Mouse (Mus musculus): Measurements from ENCODE around the gene Hoxc11. TPM values are rescaled to one million over a fixed set of nuclear protein-coding genes. Genes with fewer than 3 reads are reported as not detected.

The Hoxc11 gene
- total and polyA plus RNA-seq, 2 experiments = not detected

DNA sequence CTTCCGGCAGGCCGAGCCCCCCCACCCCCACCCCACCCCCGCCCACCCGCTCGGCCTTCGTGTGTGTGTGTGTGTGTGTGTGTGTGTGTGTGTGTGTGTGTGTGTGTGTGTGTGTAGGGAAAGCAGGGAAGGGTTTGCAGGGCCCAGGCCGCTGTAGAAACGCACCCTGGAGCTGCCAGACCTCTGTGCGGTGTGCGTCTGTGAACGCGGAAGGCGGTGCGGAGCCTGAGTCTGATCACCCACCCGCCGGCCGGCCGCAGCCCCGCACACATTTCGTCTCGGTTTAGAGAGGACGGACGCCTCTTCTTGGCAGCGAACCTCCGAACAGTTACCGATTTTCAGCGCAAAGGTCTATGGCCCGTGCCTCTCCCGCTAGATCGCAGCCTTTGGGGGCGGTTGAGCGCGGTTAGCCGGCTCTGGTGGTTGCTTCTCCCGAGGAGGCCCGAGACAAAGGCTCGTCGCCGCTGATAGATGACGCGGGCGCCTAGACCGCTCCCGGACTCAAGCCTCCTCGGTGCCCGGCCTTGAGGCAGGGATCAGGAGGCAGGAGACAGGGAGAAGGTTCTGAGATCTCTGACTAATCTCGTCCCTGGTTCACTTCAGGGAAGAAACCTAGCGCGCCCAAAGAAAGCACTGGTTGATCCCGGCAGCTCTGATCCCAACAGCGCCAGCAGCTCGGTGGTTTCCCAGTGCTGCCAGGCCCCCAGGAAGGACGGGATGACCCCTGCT lies 11.3 kb upstream of the Hoxc11 start:
- no peak for DNase-seq (ENCODE audit: extremely low read depth, low read depth, low spot score)
- Histone ChIP-seq H3K27me3 (ENCODE audit: control insufficient read depth, insufficient read depth, low read length) (peaks cover 25% of the 10 kb centered on the region), H3K9ac (ENCODE audit: low read depth, low read length) (no peak overlapping the region), H3K36me3 (ENCODE audit: control insufficient read depth, insufficient read depth, low read length) (no peaks in the 10 kb centered on the region), H3K79me2 (ENCODE audit: control insufficient read depth, insufficient read depth, low read length) (no peaks in the 10 kb centered on the region), H3K27ac (replicated peaks; ENCODE audit: insufficient read depth, low read depth, low read length) (no peak overlapping the region), H3K4me3 (ENCODE audit: insufficient read depth, low read depth, low read length) (no peak overlapping the region), H3K4me1 (ENCODE audit: control insufficient read depth, insufficient read depth, low read length) (no peaks in the 10 kb centered on the region)
- WGBS = 2% methylated on average over 47 of the region's 53 CpGs
- TF ChIP-seq POLR2A (IDR thresholded peaks at IDR 0.05; ENCODE audit: extremely low read depth, insufficient read depth, low read length) = no peak
- no peak for TF ChIP-seq CTCF (IDR thresholded peaks at IDR 0.05; ENCODE audit: low read depth, low read length)

DNA sequence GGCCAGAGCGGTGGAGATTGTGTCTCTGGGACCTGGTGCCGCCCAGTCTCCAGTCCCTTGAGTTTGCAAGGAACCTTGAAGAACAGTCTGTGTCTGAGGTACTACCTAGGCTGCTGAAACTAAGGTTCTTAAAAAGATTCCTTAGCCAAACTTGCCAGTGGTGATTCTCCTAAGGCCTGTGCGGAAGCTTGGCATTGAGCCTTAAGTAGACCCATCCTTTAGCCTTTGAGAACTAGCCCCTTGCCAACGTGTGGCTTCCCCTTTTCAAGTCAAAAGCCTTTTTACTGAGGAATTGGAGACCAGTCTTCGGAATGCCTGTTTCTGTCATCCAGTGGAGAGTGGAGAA lies 10.8 kb upstream of the Hoxc11 start:
- no peaks in the 10 kb centered on the region for H3K79me2 ChIP-seq (ENCODE audit: control insufficient read depth, insufficient read depth, low read length)
- no peaks in the 10 kb centered on the region for H3K36me3 ChIP-seq (ENCODE audit: control insufficient read depth, insufficient read depth, low read length)
- H3K9ac ChIP-seq (ENCODE audit: low read depth, low read length) = no peak overlapping the region
- H3K27me3 ChIP-seq (ENCODE audit: control insufficient read depth, insufficient read depth, low read length) = peaks cover 24% of the 10 kb centered on the region
- H3K4me1 ChIP-seq (ENCODE audit: control insufficient read depth, insufficient read depth, low read length) = no peaks in the 10 kb centered on the region
- DNase-seq (ENCODE audit: extremely low read depth, low read depth, low spot score) = no peak
- H3K27ac ChIP-seq (replicated peaks; ENCODE audit: insufficient read depth, low read depth, low read length) = no peak overlapping the region
- H3K4me3 ChIP-seq (ENCODE audit: insufficient read depth, low read depth, low read length) = no peak overlapping the region
- TF ChIP-seq POLR2A (IDR thresholded peaks at IDR 0.05; ENCODE audit: extremely low read depth, insufficient read depth, low read length) = no peak
- no peak for TF ChIP-seq CTCF (IDR thresholded peaks at IDR 0.05; ENCODE audit: low read depth, low read length)
- 7% methylated on average over 5 of the region's 5 CpGs for WGBS

DNA sequence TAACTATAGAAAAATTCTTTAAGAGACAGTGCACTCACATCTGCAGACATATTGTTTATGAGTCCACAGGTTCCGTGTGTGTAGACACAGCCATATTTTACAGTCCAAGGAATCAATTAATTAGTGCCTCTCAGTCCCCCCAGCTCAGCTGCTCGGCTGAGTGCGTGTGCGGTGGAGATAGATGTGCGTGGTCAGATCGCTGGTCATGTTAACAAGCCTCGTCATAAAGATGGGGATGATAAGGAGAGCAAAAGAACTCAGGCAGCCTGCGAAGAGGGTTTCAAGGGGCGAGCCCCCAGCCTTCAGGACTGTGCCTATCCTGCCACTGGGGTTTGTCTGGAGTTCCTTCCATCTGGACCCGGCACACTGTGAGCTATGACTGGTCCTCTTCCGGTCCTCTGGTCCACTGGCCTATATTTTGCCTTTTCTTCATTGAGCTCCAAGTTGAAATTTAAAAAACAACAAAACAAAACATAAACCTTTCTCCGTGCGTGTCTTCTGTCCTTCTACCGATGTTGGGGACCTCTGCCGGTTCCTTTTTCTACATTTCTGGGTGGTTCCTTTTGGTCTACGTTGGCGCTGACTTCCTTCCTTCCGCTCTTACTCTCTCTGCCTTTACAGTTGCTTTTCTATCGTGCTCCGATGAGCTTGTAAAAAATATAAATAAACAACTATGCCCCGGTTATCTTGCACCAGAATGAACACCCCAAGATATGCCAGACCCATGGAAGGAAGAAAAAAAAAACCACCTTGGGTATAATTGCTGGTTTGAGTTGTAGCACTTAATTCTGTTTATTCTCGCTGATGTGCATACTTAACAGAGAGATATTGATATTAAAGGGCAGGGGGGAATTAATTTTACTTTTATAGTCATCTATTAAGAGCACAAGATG lies 8.8 kb upstream of the Hoxc11 start:
- no peaks in the 10 kb centered on the region for H3K4me1 ChIP-seq (ENCODE audit: control insufficient read depth, insufficient read depth, low read length)
- H3K4me3 ChIP-seq (ENCODE audit: insufficient read depth, low read depth, low read length) = no peak overlapping the region
- no peak for DNase-seq (ENCODE audit: extremely low read depth, low read depth, low spot score)
- TF ChIP-seq CTCF (IDR thresholded peaks at IDR 0.05; ENCODE audit: low read depth, low read length) = no peak
- no peak for TF ChIP-seq POLR2A (IDR thresholded peaks at IDR 0.05; ENCODE audit: extremely low read depth, insufficient read depth, low read length)
- 23% methylated on average over 22 of the region's 22 CpGs for WGBS
- H3K27ac ChIP-seq (replicated peaks; ENCODE audit: insufficient read depth, low read depth, low read length) = no peak overlapping the region
- H3K79me2 ChIP-seq (ENCODE audit: control insufficient read depth, insufficient read depth, low read length) = no peaks in the 10 kb centered on the region
- H3K36me3 ChIP-seq (ENCODE audit: control insufficient read depth, insufficient read depth, low read length) = no peaks in the 10 kb centered on the region
- H3K9ac ChIP-seq (ENCODE audit: low read depth, low read length) = no peak overlapping the region
- peaks cover 29% of the 10 kb centered on the region for H3K27me3 ChIP-seq (ENCODE audit: control insufficient read depth, insufficient read depth, low read length)

DNA sequence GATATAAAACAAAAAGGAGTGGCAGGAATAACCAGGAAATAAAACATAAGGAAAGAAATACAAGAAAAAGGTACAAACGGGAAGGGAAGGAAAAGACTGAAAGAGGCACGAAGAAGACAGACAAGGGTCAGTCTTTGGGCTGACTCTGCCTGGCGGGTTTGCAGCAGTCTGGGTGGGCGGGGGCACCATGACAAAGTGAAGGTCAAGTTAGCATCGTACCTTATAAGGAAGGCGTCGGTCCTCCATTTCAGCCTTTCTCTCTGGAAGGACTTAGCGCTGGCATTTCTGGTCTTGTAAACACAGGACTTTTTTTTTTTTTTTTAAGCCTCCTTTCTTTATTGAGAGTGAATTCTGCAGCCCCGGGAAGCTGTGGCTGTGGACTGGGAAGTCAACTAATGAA lies 7.0 kb upstream of the Hoxc11 start:
- no peak for DNase-seq (ENCODE audit: extremely low read depth, low read depth, low spot score)
- peaks cover 36% of the 10 kb centered on the region for H3K27me3 ChIP-seq (ENCODE audit: control insufficient read depth, insufficient read depth, low read length)
- no peaks in the 10 kb centered on the region for H3K4me1 ChIP-seq (ENCODE audit: control insufficient read depth, insufficient read depth, low read length)
- no peak for TF ChIP-seq POLR2A (IDR thresholded peaks at IDR 0.05; ENCODE audit: extremely low read depth, insufficient read depth, low read length)
- TF ChIP-seq CTCF (IDR thresholded peaks at IDR 0.05; ENCODE audit: low read depth, low read length) = no peak
- H3K4me3 ChIP-seq (ENCODE audit: insufficient read depth, low read depth, low read length) = no peak overlapping the region
- H3K9ac ChIP-seq (ENCODE audit: low read depth, low read length) = no peak overlapping the region
- no peak overlapping the region for H3K27ac ChIP-seq (replicated peaks; ENCODE audit: insufficient read depth, low read depth, low read length)
- WGBS = 9% methylated on average over 9 of the region's 9 CpGs
- no peaks in the 10 kb centered on the region for H3K79me2 ChIP-seq (ENCODE audit: control insufficient read depth, insufficient read depth, low read length)
- no peaks in the 10 kb centered on the region for H3K36me3 ChIP-seq (ENCODE audit: control insufficient read depth, insufficient read depth, low read length)

DNA sequence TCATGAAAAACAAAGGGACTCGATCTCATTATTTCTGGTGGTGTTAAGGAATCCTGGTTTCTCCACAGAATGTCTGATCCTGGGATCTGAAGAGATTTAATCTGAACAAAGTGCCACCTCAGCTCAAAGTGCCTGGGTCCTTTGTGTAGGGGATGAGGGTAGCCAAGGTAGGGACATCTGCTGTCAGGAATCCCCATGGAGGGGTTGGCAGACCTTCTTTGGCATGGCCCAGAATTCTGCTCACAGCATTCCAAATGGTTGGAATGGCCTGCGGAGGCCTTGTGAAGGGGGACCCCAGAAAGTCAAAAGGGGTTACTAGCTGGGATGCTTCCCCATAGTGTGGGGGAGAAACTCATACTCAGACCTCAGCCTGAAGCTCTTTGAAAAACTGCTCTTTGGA lies 5.4 kb upstream of the Hoxc11 start:
- H3K4me3 ChIP-seq (ENCODE audit: insufficient read depth, low read depth, low read length) = no peak overlapping the region
- no peak for TF ChIP-seq CTCF (IDR thresholded peaks at IDR 0.05; ENCODE audit: low read depth, low read length)
- no peak for TF ChIP-seq POLR2A (IDR thresholded peaks at IDR 0.05; ENCODE audit: extremely low read depth, insufficient read depth, low read length)

More for the DNA sequence above, 5.4 kb upstream of the Hoxc11 start:
- no peaks in the 10 kb centered on the region for H3K36me3 ChIP-seq (ENCODE audit: control insufficient read depth, insufficient read depth, low read length)
- peaks cover 26% of the 10 kb centered on the region for H3K27me3 ChIP-seq (ENCODE audit: control insufficient read depth, insufficient read depth, low read length)
- 36% methylated on average over 2 of the region's 2 CpGs for WGBS
- no peaks in the 10 kb centered on the region for H3K4me1 ChIP-seq (ENCODE audit: control insufficient read depth, insufficient read depth, low read length)
- H3K9ac ChIP-seq (ENCODE audit: low read depth, low read length) = no peak overlapping the region
- H3K27ac ChIP-seq (replicated peaks; ENCODE audit: insufficient read depth, low read depth, low read length) = no peak overlapping the region
- no peak for DNase-seq (ENCODE audit: extremely low read depth, low read depth, low spot score)
- no peaks in the 10 kb centered on the region for H3K79me2 ChIP-seq (ENCODE audit: control insufficient read depth, insufficient read depth, low read length)

All from liver, adult 2 months (tissue).